Mouse (Mus musculus) kidney, adult 2 months (tissue): ENCODE data around the gene Gm5728. TPM values are rescaled to one million over a fixed set of nuclear protein-coding genes. Genes with fewer than 3 reads are reported as not detected.
"Not testable (repeated sequence)": the region's sequence is repeated elsewhere in the genome, so short reads cannot be mapped to it uniquely, and the experiment has no call there.

Experiments used
- DNase-seq: peaks from one replicate; pipeline ENCODE4 v3.0.0; 2021
- H3K27ac ChIP-seq: fragments of 200-500 bp; 2 replicates; pipeline ENCODE4 v1.5.1; 2012; ENCODE audit warnings: low read depth, low read length, control low read depth, inconsistent platforms; ENCODE audit not compliant: insufficient read depth
- H3K27me3 ChIP-seq: fragments of 200-500 bp; replicated peaks from 2 replicates; pipeline ENCODE4 v1.6.1; 2012; ENCODE audit warnings: mild to moderate bottlenecking, moderate library complexity, low read length, inconsistent platforms; ENCODE audit not compliant: control insufficient read depth, insufficient read depth
- H3K36me3 ChIP-seq: fragments of 200-500 bp; 2 replicates; pipeline ENCODE4 v1.6.1; 2012; ENCODE audit warnings: mild to moderate bottlenecking, moderate library complexity, low read length, inconsistent platforms; ENCODE audit not compliant: control insufficient read depth, insufficient read depth
- H3K4me1 ChIP-seq: fragments of 200-500 bp; 2 replicates; pipeline ENCODE4 v1.6.1; 2011; ENCODE audit warnings: low read length; ENCODE audit not compliant: control insufficient read depth, insufficient read depth
- H3K4me3 ChIP-seq: fragments of 200-500 bp; 2 replicates; pipeline ENCODE4 v1.5.1; 2011; ENCODE audit warnings: mild to moderate bottlenecking, low read depth, low read length, control low read depth; ENCODE audit not compliant: insufficient read depth
- WGBS: fragments of 180-500 bp; shearing (Covaris S2); methylation state at CpG from one replicate; pipeline ENCODE4 v1.1.7; 2018; 5-methylcytosine and 5-hydroxymethylcytosine counted together
- polyA plus RNA-seq: library from polyadenylated mRNA; depleted of rRNA; stranded (reverse); fragments of >200 nt; gene quantifications from 2 replicates; pipeline ENCODE4 v1.2.3, GENCODE M21; 2012; rRNA removed

Gene Gm5728
- not detected in 2 replicates for polyA plus RNA-seq

GRCm38 (mm10) chr7:20375310-20375709 lies at the start of gene Gm5728:
TSS of gene Gm5728 (minus strand) at chr7:20375410.
- not testable (repeated sequence) for H3K4me3 ChIP-seq, H3K27ac ChIP-seq, DNase-seq, H3K36me3 ChIP-seq, H3K4me1 ChIP-seq, H3K27me3 ChIP-seq
- no CpG with 5 or more reads among the region's 1 CpGs for WGBS

DNA sequence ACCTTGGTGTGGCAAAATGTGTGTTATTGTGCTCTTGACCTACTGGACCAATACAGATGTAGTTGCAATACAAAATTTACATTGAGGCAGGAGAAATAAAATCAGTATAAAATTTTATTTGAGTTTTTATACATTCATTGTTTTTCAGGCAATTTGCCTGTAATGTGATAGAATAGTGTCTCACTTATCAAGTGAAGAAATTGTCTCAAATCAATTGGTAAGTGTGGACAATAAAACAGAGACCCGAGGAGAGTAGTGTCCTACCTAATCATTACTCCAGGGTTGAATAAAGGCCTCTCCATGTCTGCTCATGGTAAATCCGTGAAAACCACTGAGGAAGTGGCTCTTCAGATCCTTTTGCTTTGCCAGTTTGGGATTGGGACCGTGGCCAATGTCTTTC lies 42.4 kb upstream of the Gm5728 start, which contains the start of gene Vmn1r100:
Gene Vmn1r100, plus strand, starts transcription at position 301 of the 400 bp plus-strand sequence.
- H3K27me3 ChIP-seq, DNase-seq: not testable (repeated sequence)
- no CpG with 5 or more reads among the region's 3 CpGs for WGBS

GRCm38 (mm10) chr7:20333965-20334364 lies 41.2 kb downstream of the Gm5728 start, which contains the start of gene Gm4133:
TSS of gene Gm4133 (minus strand) at chr7:20334065.
- H3K36me3 ChIP-seq, DNase-seq, H3K4me3 ChIP-seq, H3K27me3 ChIP-seq, H3K27ac ChIP-seq, H3K4me1 ChIP-seq: not testable (repeated sequence)
- WGBS = no CpG with 5 or more reads among the region's 2 CpGs

More for the DNA sequence above, 42.4 kb upstream of the Gm5728 start, which contains the start of gene Vmn1r100:
- H3K27ac ChIP-seq, H3K36me3 ChIP-seq, H3K4me1 ChIP-seq, H3K4me3 ChIP-seq: not testable (repeated sequence)

Other genes starting within 250 kb of the Gm5728 start
- not detected in 2 replicates for gene Vmn1r93, start 236.3 kb downstream of the Gm5728 start, polyA plus RNA-seq
- not detected in 2 replicates for gene Vmn1r94, start 207.0 kb downstream of the Gm5728 start, polyA plus RNA-seq
- gene Vmn1r95, start 181.7 kb downstream of the Gm5728 start, polyA plus RNA-seq = not detected in 2 replicates
- gene Gm6164, start 169.8 kb downstream of the Gm5728 start, polyA plus RNA-seq = not detected in 2 replicates
- gene Gm4498, start 141.6 kb downstream of the Gm5728 start, polyA plus RNA-seq = not detected in 2 replicates
- not detected in 2 replicates for gene Gm5890, start 112.6 kb downstream of the Gm5728 start, polyA plus RNA-seq
- not detected in 2 replicates for gene Gm4133, start 41.3 kb downstream of the Gm5728 start, polyA plus RNA-seq
- not detected in 2 replicates for gene Vmn1r100, start 42.5 kb upstream of the Gm5728 start, polyA plus RNA-seq
- not detected in 2 replicates for gene Vmn1r101, start 67.2 kb upstream of the Gm5728 start, polyA plus RNA-seq
- not detected in 2 replicates for gene Gm10670, start 99.5 kb upstream of the Gm5728 start, polyA plus RNA-seq
- not detected in 2 replicates for gene Vmn1r103, start 135.1 kb upstream of the Gm5728 start, polyA plus RNA-seq
- gene Vmn1r104, start 158.4 kb upstream of the Gm5728 start, polyA plus RNA-seq = not detected in 2 replicates
- gene Gm5726, start 170.3 kb upstream of the Gm5728 start, polyA plus RNA-seq = not detected in 2 replicates
- gene Gm4141, start 200.8 kb upstream of the Gm5728 start, polyA plus RNA-seq = not detected in 2 replicates
- gene Gm4513, start 223.6 kb upstream of the Gm5728 start, polyA plus RNA-seq = not detected in 2 replicates